Mouse (Mus musculus): ENCODE measurements around the gene Retnlg.
"Not testable (repeated sequence)": the region's sequence is repeated elsewhere in the genome, so short reads cannot be mapped to it uniquely, and the experiment has no call there.

DNA sequence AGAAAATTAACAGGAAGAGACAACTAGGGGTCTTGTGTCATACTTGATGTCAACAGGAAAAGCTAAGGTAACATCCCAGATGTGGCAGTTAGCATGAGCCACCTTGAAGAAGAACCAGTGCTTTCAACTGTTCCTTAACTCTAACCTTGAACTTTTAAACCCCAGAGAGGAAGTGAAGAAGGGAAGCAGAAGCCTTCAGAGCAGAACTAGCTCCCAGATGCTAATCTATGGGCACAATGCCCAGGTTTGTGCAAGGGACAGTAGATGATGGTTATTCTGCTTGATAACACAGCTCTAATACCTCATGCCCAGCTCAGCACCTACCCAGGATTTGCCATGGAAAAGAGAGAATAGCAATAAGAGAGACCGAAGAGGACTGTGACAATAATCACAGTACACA, 7.4 kb upstream of the Retnlg start:
- TF ChIP-seq CTCF (IDR thresholded peaks at IDR 0.05; ENCODE audit: low read depth, low read length); GATA1 (IDR thresholded peaks at IDR 0.05; ENCODE audit: borderline replicate concordance, low read length); POLR2AphosphoS5 (IDR thresholded peaks at IDR 0.05; ENCODE audit: insufficient replicate concordance, low read depth, low read length); TAL1 (conservative IDR thresholded peaks at IDR 0.05; ENCODE audit: low read depth, low read length): not testable (repeated sequence)

All from G1E (cell line).